Mouse (Mus musculus): ENCODE measurements around the gene Msx3. TPM values are rescaled to one million over a fixed set of nuclear protein-coding genes. Genes with fewer than 3 reads are reported as not detected.

Msx3 gene
- polyA plus RNA-seq, 1 experiment from 2014 or later, result not detected

- Histone ChIP-seq H3K36me3 (ENCODE audit: insufficient read depth, low read length) (peaks cover 48% of the 10 kb centered on the region), H3K9me3 (replicated peaks; ENCODE audit: low read length) (no peaks in the 10 kb centered on the region), H3K27ac (no peak overlapping the region), H3K4me2 (ENCODE audit: low read length) (no peak overlapping the region), H3K4me1 (replicated peaks; ENCODE audit: insufficient read depth, low read length) (no peaks in the 10 kb centered on the region; the same call in 1 of the 2 replicates), H3K27me3 (ENCODE audit: insufficient read depth, low read length) (no peaks in the 10 kb centered on the region), H3K9ac (ENCODE audit: low read depth, low read length) (no peak overlapping the region), H3K4me3 (replicated peaks; ENCODE audit: low read depth, low read length) (no peak overlapping the region)
- TF ChIP-seq CTCF (IDR thresholded peaks at IDR 0.05; ENCODE audit: low read depth), result no peak
- DNase-seq (ENCODE audit: low spot score) (no peak), ATAC-seq (replicated peaks; ENCODE audit: low FRiP score, low read depth) (no peak)
- 94% methylated on average over 10 of the region's 10 CpGs for WGBS
Observed at GRCm38 (mm10) chr7:140032366-140032765, 16.5 kb downstream of the Msx3 start.

- ATAC-seq (replicated peaks; ENCODE audit: low FRiP score, low read depth) (no peak), DNase-seq (ENCODE audit: low spot score) (no peak)
- 92% methylated on average over 12 of the region's 12 CpGs for WGBS
- H3K4me3 ChIP-seq (replicated peaks; ENCODE audit: low read depth, low read length), result no peak overlapping the region
- H3K4me2 ChIP-seq (ENCODE audit: low read length), result no peak overlapping the region
- no peaks in the 10 kb centered on the region; the same call in 1 of the 2 replicates for H3K4me1 ChIP-seq (replicated peaks; ENCODE audit: insufficient read depth, low read length)
- no peak for TF ChIP-seq CTCF (IDR thresholded peaks at IDR 0.05; ENCODE audit: low read depth)
- H3K9me3 ChIP-seq (replicated peaks; ENCODE audit: low read length), result no peaks in the 10 kb centered on the region
- no peak overlapping the region for H3K9ac ChIP-seq (ENCODE audit: low read depth, low read length)
- H3K36me3 ChIP-seq (ENCODE audit: insufficient read depth, low read length), result peaks cover 48% of the 10 kb centered on the region
- H3K27ac ChIP-seq, result no peak overlapping the region
- H3K27me3 ChIP-seq (ENCODE audit: insufficient read depth, low read length), result no peaks in the 10 kb centered on the region
Observed at GRCm38 (mm10) chr7:140031771-140032170, 17.1 kb downstream of the Msx3 start.

- no peaks in the 10 kb centered on the region for H3K27me3 ChIP-seq (ENCODE audit: insufficient read depth, low read length)
- H3K4me1 ChIP-seq (replicated peaks; ENCODE audit: insufficient read depth, low read length), result no peaks in the 10 kb centered on the region
- no peak overlapping the region for H3K4me3 ChIP-seq (replicated peaks; ENCODE audit: low read depth, low read length)
- H3K36me3 ChIP-seq (ENCODE audit: insufficient read depth, low read length), result 0 out of 2 replicates have a peak, but pooled peaks cover 3% of the 10 kb centered on the region
- H3K9ac ChIP-seq (ENCODE audit: low read depth, low read length), result no peak overlapping the region
- H3K9me3 ChIP-seq (replicated peaks; ENCODE audit: low read length), result no peaks in the 10 kb centered on the region
- WGBS, result 97% methylated on average over 17 of the region's 17 CpGs
- ATAC-seq (replicated peaks; ENCODE audit: low FRiP score, low read depth), result no peak
- H3K27ac ChIP-seq, result no peak overlapping the region
- DNase-seq (ENCODE audit: low spot score), result no peak
- no peak overlapping the region for H3K4me2 ChIP-seq (ENCODE audit: low read length)
- no peak for TF ChIP-seq CTCF (IDR thresholded peaks at IDR 0.05; ENCODE audit: low read depth)
Observed at GRCm38 (mm10) chr7:140011336-140011735, 37.6 kb downstream of the Msx3 start.

GRCm38 (mm10) chr7:140007781-140008180 is 41.1 kb downstream of the Msx3 start:
- 92% methylated on average over 9 of the region's 9 CpGs for WGBS
- no peaks in the 10 kb centered on the region for H3K4me1 ChIP-seq (replicated peaks; ENCODE audit: insufficient read depth, low read length)
- H3K27ac ChIP-seq, result no peak overlapping the region
- ATAC-seq (replicated peaks; ENCODE audit: low FRiP score, low read depth) (no peak), DNase-seq (ENCODE audit: low spot score) (no peak)
- H3K9me3 ChIP-seq (replicated peaks; ENCODE audit: low read length), result no peaks in the 10 kb centered on the region
- no peak overlapping the region for H3K4me2 ChIP-seq (ENCODE audit: low read length)
- H3K9ac ChIP-seq (ENCODE audit: low read depth, low read length), result no peak overlapping the region
- no peak for TF ChIP-seq CTCF (IDR thresholded peaks at IDR 0.05; ENCODE audit: low read depth)
- H3K27me3 ChIP-seq (ENCODE audit: insufficient read depth, low read length), result no peaks in the 10 kb centered on the region
- H3K4me3 ChIP-seq (replicated peaks; ENCODE audit: low read depth, low read length), result no peak overlapping the region
- peaks cover 18% of the 10 kb centered on the region for H3K36me3 ChIP-seq (ENCODE audit: insufficient read depth, low read length)

GRCm38 (mm10) chr7:140006861-140007611 is 41.9 kb downstream of the Msx3 start:
- WGBS, result 94% methylated on average over 9 of the region's 9 CpGs
- H3K27ac ChIP-seq, result no peak overlapping the region
- H3K4me3 ChIP-seq (replicated peaks; ENCODE audit: low read depth, low read length), result no peak overlapping the region
- no peak overlapping the region for H3K4me2 ChIP-seq (ENCODE audit: low read length)
- H3K36me3 ChIP-seq (ENCODE audit: insufficient read depth, low read length), result peaks cover 18% of the 10 kb centered on the region
- H3K4me1 ChIP-seq (replicated peaks; ENCODE audit: insufficient read depth, low read length), result no peaks in the 10 kb centered on the region
- ATAC-seq (replicated peaks; ENCODE audit: low FRiP score, low read depth), result no peak
- H3K27me3 ChIP-seq (ENCODE audit: insufficient read depth, low read length), result no peaks in the 10 kb centered on the region
- no peak overlapping the region for H3K9ac ChIP-seq (ENCODE audit: low read depth, low read length)
- H3K9me3 ChIP-seq (replicated peaks; ENCODE audit: low read length), result no peaks in the 10 kb centered on the region
- no peak for DNase-seq (ENCODE audit: low spot score)
- no peak for TF ChIP-seq CTCF (IDR thresholded peaks at IDR 0.05; ENCODE audit: low read depth)

- no peak overlapping the region for H3K9ac ChIP-seq (ENCODE audit: low read depth, low read length)
- TF ChIP-seq CTCF (IDR thresholded peaks at IDR 0.05; ENCODE audit: low read depth), result no peak
- 91% methylated on average over 8 of the region's 8 CpGs for WGBS
- H3K27me3 ChIP-seq (ENCODE audit: insufficient read depth, low read length), result no peaks in the 10 kb centered on the region
- H3K27ac ChIP-seq, result no peak overlapping the region
- H3K4me3 ChIP-seq (replicated peaks; ENCODE audit: low read depth, low read length), result no peak overlapping the region
- H3K4me1 ChIP-seq (replicated peaks; ENCODE audit: insufficient read depth, low read length), result no peaks in the 10 kb centered on the region
- no peaks in the 10 kb centered on the region for H3K9me3 ChIP-seq (replicated peaks; ENCODE audit: low read length)
- ATAC-seq (replicated peaks; ENCODE audit: low FRiP score, low read depth) (no peak), DNase-seq (ENCODE audit: low spot score) (no peak)
- H3K36me3 ChIP-seq (ENCODE audit: insufficient read depth, low read length), result peaks cover 27% of the 10 kb centered on the region
- no peak overlapping the region for H3K4me2 ChIP-seq (ENCODE audit: low read length)
Observed at GRCm38 (mm10) chr7:140004666-140005065, 44.2 kb downstream of the Msx3 start.

Data from kidney, postnatal 0 days (tissue).